Mouse (Mus musculus) fat pad, adult 2 months (tissue): ENCODE measurements around the gene Gdf11.

Source experiments
- DNase-seq: peaks from one replicate; pipeline ENCODE4 v3.0.0-alpha.2; 2011; ENCODE audit warnings: low read depth, low spot score; ENCODE audit errors: extremely low read depth

Gdf11 gene

GRCm38 (mm10) chr10:128895952-128896693 lies 4.6 kb upstream of the Gdf11 start:
- no peak for DNase-seq

GRCm38 (mm10) chr10:128895437-128895836 lies 3.9 kb upstream of the Gdf11 start:
- DNase-seq, result no peak

- DNase-seq, result no peak
These were observed 728 bp upstream of the Gdf11 start for GRCm38 (mm10) chr10:128892246-128892645.

- no peak for DNase-seq
These were observed 879 bp downstream of the Gdf11 start for GRCm38 (mm10) chr10:128890383-128891295.

- no peak for DNase-seq
These were observed 1.7 kb downstream of the Gdf11 start for GRCm38 (mm10) chr10:128889846-128890245.

GRCm38 (mm10) chr10:128888941-128889827 lies 2.3 kb downstream of the Gdf11 start:
- DNase-seq, result no peak

GRCm38 (mm10) chr10:128882067-128882466 lies 9.5 kb downstream of the Gdf11 start:
- DNase-seq, result no peak

- no peak for DNase-seq
These were observed 12.7 kb downstream of the Gdf11 start for GRCm38 (mm10) chr10:128878811-128879210.

- DNase-seq, result peak; percentile 23
These were observed 13.2 kb downstream of the Gdf11 start for GRCm38 (mm10) chr10:128878291-128878690.

GRCm38 (mm10) chr10:128870341-128870740 lies 21.2 kb downstream of the Gdf11 start:
- DNase-seq, result peak; percentile 80

- DNase-seq, result no peak
These were observed 25.0 kb downstream of the Gdf11 start for GRCm38 (mm10) chr10:128866518-128866917.

GRCm38 (mm10) chr10:128866042-128866441 lies 25.5 kb downstream of the Gdf11 start:
- no peak for DNase-seq

GRCm38 (mm10) chr10:128861176-128861575 lies 30.3 kb downstream of the Gdf11 start:
- no peak for DNase-seq

- DNase-seq, result no peak
These were observed 41.2 kb downstream of the Gdf11 start for GRCm38 (mm10) chr10:128850339-128850738.

GRCm38 (mm10) chr10:128848426-128848825 lies 43.1 kb downstream of the Gdf11 start:
- no peak for DNase-seq

- DNase-seq, result no peak
These were observed 44.9 kb downstream of the Gdf11 start for GRCm38 (mm10) chr10:128846664-128847063.

- DNase-seq, result no peak
These were observed 46.0 kb downstream of the Gdf11 start for GRCm38 (mm10) chr10:128845516-128845915.

- DNase-seq, result no peak
These were observed 48.3 kb downstream of the Gdf11 start for GRCm38 (mm10) chr10:128843260-128843659.

- no peak for DNase-seq
These were observed 50.9 kb downstream of the Gdf11 start for GRCm38 (mm10) chr10:128840612-128841011.

GRCm38 (mm10) chr10:128839434-128839833 lies 52.1 kb downstream of the Gdf11 start:
- no peak for DNase-seq

GRCm38 (mm10) chr10:128837400-128837799 lies 54.1 kb downstream of the Gdf11 start:
- DNase-seq, result no peak
